Mouse (Mus musculus) small intestine, adult 2 months (tissue): ENCODE data around the gene Arl1.

ENCODE experiments used
- CTCF ChIP-seq: fragments of 200-500 bp; IDR thresholded peaks from 2 replicates; pipeline ENCODE4 v1.5.1; 2012; ENCODE audit warnings: low read depth, mild to moderate bottlenecking, control low read depth, inconsistent platforms, low read length, moderate library complexity, mixed read lengths; ENCODE audit not compliant: insufficient replicate concordance, insufficient read length; ENCODE audit errors: extremely low read depth
- POLR2A ChIP-seq: fragments of 200-500 bp; IDR thresholded peaks from 2 replicates; pipeline ENCODE4 v1.6.1; 2012; ENCODE audit warnings: low read depth, mild to moderate bottlenecking, control low read depth, inconsistent platforms, low read length, moderate library complexity

- TF ChIP-seq CTCF: no peak
- TF ChIP-seq POLR2A: no peak
Observed at GRCm38 (mm10) chr10:88717756-88718025, 13.0 kb upstream of the Arl1 start.
